Mouse (Mus musculus) embryonic fibroblast, embryonic 13.5 days (primary cell): ENCODE results near the gene Col4a1.

Experiments
- CTCF ChIP-seq: IDR thresholded peaks from 2 replicates; pipeline ENCODE4 v1.5.1; 2011; ENCODE audit warnings: mild to moderate bottlenecking, control low read depth, low read length, moderate library complexity, borderline replicate concordance; ENCODE audit not compliant: insufficient read depth
- POLR2A ChIP-seq: IDR thresholded peaks from 2 replicates; pipeline ENCODE4 v1.6.1; 2011; ENCODE audit warnings: low read depth, mild to moderate bottlenecking, control low read depth, low read length, moderate library complexity

DNA sequence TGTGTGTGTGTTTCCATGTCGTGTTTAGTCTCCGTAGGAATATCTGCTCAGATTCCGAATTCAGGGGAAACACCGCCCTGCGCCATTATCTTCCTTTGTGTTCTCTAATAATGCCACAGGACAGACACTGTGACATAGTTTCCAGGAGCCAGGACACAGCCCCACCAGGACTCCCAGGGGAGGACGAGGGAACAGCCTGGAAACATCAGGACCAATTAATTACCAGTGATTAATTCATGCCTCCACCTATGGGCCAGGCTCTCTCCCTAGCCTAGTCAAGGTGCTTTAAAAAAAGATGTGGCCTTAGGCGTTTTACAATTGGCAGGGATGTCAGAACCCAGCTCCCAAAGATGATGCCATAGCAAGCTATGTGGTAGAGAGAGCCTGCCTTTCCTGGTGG, 5.2 kb downstream of the Col4a1 start:
- TF ChIP-seq POLR2A (no peak), CTCF (no peak)
